Mouse (Mus musculus) cerebellum, adult 8-10 months (tissue): Measurements from ENCODE around the gene Gm5726.
"Not testable (repeated sequence)": the region's sequence is repeated elsewhere in the genome, so short reads cannot be mapped to it uniquely, and the experiment has no call there.

Experiments
- DNase-seq: peaks from one replicate; pipeline ENCODE4 v3.0.0; 2022

The Gm5726 gene

GRCm38 (mm10) chr7:20545657-20546056 lies at the start of gene Gm5726:
Gene Gm5726 (minus strand): TSS chr7:20545757.
- not testable (repeated sequence) for DNase-seq

GRCm38 (mm10) chr7:20576141-20576540 lies 30.6 kb upstream of the Gm5726 start, which contains the start of gene Gm4141:
Gene Gm4141 (minus strand): TSS chr7:20576241.
- not testable (repeated sequence) for DNase-seq

- not testable (repeated sequence) for DNase-seq
Measured at GRCm38 (mm10) chr7:20533537-20533936, 12.0 kb downstream of the Gm5726 start, which contains the start of gene Vmn1r104. Gene Vmn1r104 (plus strand): TSS chr7:20533837.

GRCm38 (mm10) chr7:20510434-20510833 lies 35.1 kb downstream of the Gm5726 start, which contains the start of gene Vmn1r103:
Gene Vmn1r103 (minus strand): TSS chr7:20510534.
- not testable (repeated sequence) for DNase-seq
